Mouse (Mus musculus): Measurements from ENCODE around the gene Olfr749. TPM values are rescaled to one million over a fixed set of nuclear protein-coding genes. Genes with fewer than 3 reads are reported as not detected.

Olfr749 gene
- not detected in 2 replicates for total RNA-seq (2014; rRNA removed; ENCODE audit: low replicate concordance)
- polyA plus RNA-seq (2015; fragmentation: Nextera tagmentation; extraction: Ambion mirVana) = not detected in 2 replicates

DNA sequence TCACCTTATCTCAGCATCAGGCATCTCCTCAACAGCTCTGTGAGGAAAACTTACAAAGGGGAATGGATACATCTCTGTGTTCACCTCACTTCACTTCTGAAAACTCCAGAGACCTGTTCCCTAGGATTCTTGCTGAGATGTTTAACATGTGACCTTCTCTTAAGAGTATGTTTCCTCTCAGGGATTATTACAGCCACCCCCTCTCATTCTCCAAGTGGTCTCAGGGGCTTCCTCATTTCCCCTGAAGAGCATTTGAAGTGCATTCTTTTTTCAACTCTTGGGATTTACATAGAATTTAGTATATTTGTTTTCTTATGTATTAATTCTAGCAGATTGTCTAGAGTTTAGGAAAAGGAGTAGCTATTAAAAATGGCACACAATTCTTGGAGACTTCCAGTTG is at the start of gene Olfr749:
Gene Olfr749, minus strand, starts transcription at position 101 of the 400 bp plus-strand sequence.
- no peaks in the 10 kb centered on the region for H3K4me1 ChIP-seq (ENCODE audit: control insufficient read depth, insufficient read depth)
- H3K27me3 ChIP-seq (ENCODE audit: control insufficient read depth, insufficient read depth, low read length) = no peaks in the 10 kb centered on the region
- H3K27ac ChIP-seq (ENCODE audit: low read depth) = no peak within 1 kb of the TSS
- ATAC-seq (ENCODE audit: insufficient read depth, low read depth) = no peak
- no peak within 1 kb of the TSS for H3K4me2 ChIP-seq (ENCODE audit: low read depth, low read length)
- DNase-seq (ENCODE audit: low spot score) = no peak
- H3K36me3 ChIP-seq (replicated peaks; ENCODE audit: control insufficient read depth, insufficient read depth, low read length) = no peaks in the 10 kb centered on the region
- TF ChIP-seq EP300 (IDR thresholded peaks at IDR 0.05; ENCODE audit: low read depth) = no peak
- no peak for TF ChIP-seq CTCF (IDR thresholded peaks at IDR 0.05; ENCODE audit: low read depth)
- H3K4me3 ChIP-seq (ENCODE audit: low read depth, low read length) = no peak within 1 kb of the TSS
- H3K9ac ChIP-seq (replicated peaks; ENCODE audit: low read depth, low read length) = no peak within 1 kb of the TSS
- no peaks in the 10 kb centered on the region for H3K9me3 ChIP-seq (replicated peaks; ENCODE audit: control insufficient read depth, low read length)

DNA sequence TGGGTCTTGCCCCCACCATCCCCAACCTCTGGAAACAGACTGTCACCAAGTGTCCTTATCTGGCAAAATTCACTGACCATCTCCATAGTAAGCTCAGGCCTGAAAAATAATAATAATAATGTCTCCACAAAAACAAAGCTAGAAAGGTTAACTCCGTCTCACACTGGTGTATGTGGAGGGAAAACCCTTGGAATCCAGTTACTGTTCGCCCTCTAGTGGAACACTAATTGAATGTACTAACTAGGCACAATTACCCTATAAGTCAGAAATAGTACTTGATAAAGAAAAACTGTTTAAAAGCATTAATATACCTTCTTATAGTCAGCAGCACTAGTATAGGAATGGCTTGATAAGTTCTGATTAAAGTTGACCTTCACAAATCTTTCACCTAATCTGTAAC is 43.3 kb upstream of the Olfr749 start:
- TF ChIP-seq EP300 (IDR thresholded peaks at IDR 0.05; ENCODE audit: low read depth) = no peak
- TF ChIP-seq CTCF (IDR thresholded peaks at IDR 0.05; ENCODE audit: low read depth) = peak; percentile 48
- no peak overlapping the region for H3K9ac ChIP-seq (replicated peaks; ENCODE audit: low read depth, low read length)
- WGBS = 4% methylated on average over 2 of the region's 2 CpGs
- H3K4me1 ChIP-seq (ENCODE audit: control insufficient read depth, insufficient read depth) = peaks cover 6% of the 10 kb centered on the region
- no peak overlapping the region for H3K27ac ChIP-seq (ENCODE audit: low read depth)
- no peaks in the 10 kb centered on the region for H3K27me3 ChIP-seq (ENCODE audit: control insufficient read depth, insufficient read depth, low read length)
- H3K4me2 ChIP-seq (ENCODE audit: low read depth, low read length) = no peak overlapping the region
- no peak for ATAC-seq (ENCODE audit: insufficient read depth, low read depth)
- DNase-seq (ENCODE audit: low spot score) = peak; percentile 38
- H3K9me3 ChIP-seq (replicated peaks; ENCODE audit: control insufficient read depth, low read length) = no peaks in the 10 kb centered on the region
- no peaks in the 10 kb centered on the region for H3K36me3 ChIP-seq (replicated peaks; ENCODE audit: control insufficient read depth, insufficient read depth, low read length)
- no peak overlapping the region for H3K4me3 ChIP-seq (ENCODE audit: low read depth, low read length)

DNA sequence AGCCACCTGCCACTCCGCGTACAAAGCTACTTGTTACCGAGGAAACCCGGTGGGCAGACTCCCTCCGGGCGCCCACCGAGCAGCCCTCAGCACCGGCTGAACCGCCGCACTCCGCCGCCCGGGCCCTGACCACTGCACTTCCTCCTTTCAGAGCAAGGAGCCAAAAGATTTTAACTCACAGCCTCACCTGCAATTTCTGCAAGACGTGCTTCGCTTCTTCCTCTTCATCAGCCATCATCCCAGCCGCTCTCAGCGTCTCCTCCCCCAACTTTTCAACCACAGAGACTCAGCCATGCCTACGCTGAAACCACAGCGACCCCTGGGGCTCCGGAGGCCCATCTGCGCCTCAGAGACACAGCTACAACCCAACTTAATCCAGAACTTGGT is 40.4 kb upstream of the Olfr749 start, which contains the start of gene Ttc5:
Gene Ttc5, minus strand, starts transcription at position 269 of the 387 bp plus-strand sequence.
- DNase-seq (ENCODE audit: low spot score) (peak; percentile 72), ATAC-seq (ENCODE audit: insufficient read depth, low read depth) (peak; percentile 96)
- H3K9me3 ChIP-seq (replicated peaks; ENCODE audit: control insufficient read depth, low read length) = no peaks in the 10 kb centered on the region
- H3K27me3 ChIP-seq (ENCODE audit: control insufficient read depth, insufficient read depth, low read length) = no peaks in the 10 kb centered on the region
- H3K4me2 ChIP-seq (ENCODE audit: low read depth, low read length) = peak within 1 kb of the TSS; percentile 70
- H3K4me3 ChIP-seq (ENCODE audit: low read depth, low read length) = peak within 1 kb of the TSS; percentile 86
- peak within 1 kb of the TSS; percentile 67 for H3K27ac ChIP-seq (ENCODE audit: low read depth)
- H3K4me1 ChIP-seq (ENCODE audit: control insufficient read depth, insufficient read depth) = peaks cover 6% of the 10 kb centered on the region
- H3K36me3 ChIP-seq (replicated peaks; ENCODE audit: control insufficient read depth, insufficient read depth, low read length) = peaks cover 12% of the 10 kb centered on the region; the same call in 1 of the 2 replicates
- WGBS = under 1% methylated on average over 21 of the region's 21 CpGs
- H3K9ac ChIP-seq (replicated peaks; ENCODE audit: low read depth, low read length) = peak within 1 kb of the TSS; percentile 69
- no peak for TF ChIP-seq EP300 (IDR thresholded peaks at IDR 0.05; ENCODE audit: low read depth)
- peak; percentile 90 for TF ChIP-seq CTCF (IDR thresholded peaks at IDR 0.05; ENCODE audit: low read depth)

DNA sequence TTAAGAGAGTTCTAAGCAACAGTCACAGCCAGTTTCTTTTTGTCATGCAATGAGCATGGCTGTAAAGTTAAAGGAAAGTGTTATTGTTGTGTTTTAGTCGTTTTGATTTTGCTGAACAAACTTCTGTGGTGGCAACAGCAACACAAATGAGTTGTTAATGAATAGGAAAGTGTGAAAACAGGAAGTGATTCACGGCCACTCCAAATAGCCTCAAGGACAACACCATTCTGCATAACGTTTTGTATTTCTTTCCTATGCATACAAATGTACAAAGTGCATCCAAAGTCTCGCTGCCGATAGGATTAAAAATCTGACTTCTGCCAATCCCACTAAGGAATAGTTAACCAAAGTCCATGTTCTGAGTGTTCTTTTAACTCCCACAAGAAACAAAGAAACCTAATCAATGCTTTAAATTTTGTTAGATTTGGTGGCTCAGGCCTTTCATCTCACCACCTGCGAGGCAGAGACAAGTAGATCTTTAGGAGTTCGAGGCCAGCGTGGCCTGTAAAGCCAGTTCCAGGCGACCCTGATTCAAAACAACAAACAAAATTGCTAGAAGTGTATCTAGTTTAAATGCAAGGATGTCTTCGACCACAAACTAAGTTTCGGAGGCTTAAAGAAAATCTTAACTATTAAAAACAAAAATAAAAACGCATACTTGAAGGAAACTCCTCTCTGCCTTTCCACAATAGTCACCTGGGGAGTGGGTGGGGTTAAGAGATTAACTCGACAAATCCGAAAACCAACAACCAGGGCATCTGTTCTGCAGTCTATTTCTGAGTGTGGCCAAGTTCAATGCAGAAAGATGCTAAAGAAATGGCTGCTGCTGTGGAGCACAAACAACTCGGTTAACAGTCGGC is 39.7 kb upstream of the Olfr749 start:
- Histone ChIP-seq H3K4me1 (ENCODE audit: control insufficient read depth, insufficient read depth) (peaks cover 6% of the 10 kb centered on the region), H3K27ac (ENCODE audit: low read depth) (peak overlapping the region; percentile 67), H3K9me3 (replicated peaks; ENCODE audit: control insufficient read depth, low read length) (no peaks in the 10 kb centered on the region), H3K4me3 (ENCODE audit: low read depth, low read length) (peak overlapping the region; percentile 86), H3K4me2 (ENCODE audit: low read depth, low read length) (peak overlapping the region; percentile 70), H3K9ac (replicated peaks; ENCODE audit: low read depth, low read length) (peak overlapping the region; percentile 69), H3K27me3 (ENCODE audit: control insufficient read depth, insufficient read depth, low read length) (no peaks in the 10 kb centered on the region), H3K36me3 (replicated peaks; ENCODE audit: control insufficient read depth, insufficient read depth, low read length) (peaks cover 13% of the 10 kb centered on the region; the same call in 1 of the 2 replicates)
- TF ChIP-seq EP300 (IDR thresholded peaks at IDR 0.05; ENCODE audit: low read depth) (no peak), CTCF (IDR thresholded peaks at IDR 0.05; ENCODE audit: low read depth) (no peak)
- DNase-seq (ENCODE audit: low spot score) (peak; percentile 11), ATAC-seq (ENCODE audit: insufficient read depth, low read depth) (no peak)
- 19% methylated on average over 16 of the region's 16 CpGs for whole genome bisulfite sequencing

DNA sequence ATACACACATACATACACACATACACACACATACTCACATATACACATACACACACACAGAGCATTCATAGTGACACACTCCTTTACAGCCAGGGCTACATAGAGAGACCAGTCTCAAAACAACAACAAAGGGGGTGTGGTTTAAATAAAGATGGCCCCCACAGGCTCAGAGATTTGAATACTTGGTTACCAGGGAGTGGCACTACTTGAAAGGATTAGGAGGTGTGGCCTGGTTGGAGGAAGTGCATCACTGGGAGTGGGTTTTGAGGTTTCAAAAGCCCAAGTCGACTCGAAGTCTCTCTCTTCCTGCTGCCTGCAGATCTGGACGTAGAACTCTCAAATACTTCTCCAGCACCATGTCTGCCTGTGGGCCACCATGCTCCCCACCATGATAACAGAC is 37.3 kb upstream of the Olfr749 start:
- H3K36me3 ChIP-seq (replicated peaks; ENCODE audit: control insufficient read depth, insufficient read depth, low read length) = peaks cover 19% of the 10 kb centered on the region
- H3K27ac ChIP-seq (ENCODE audit: low read depth) = no peak overlapping the region
- ATAC-seq (ENCODE audit: insufficient read depth, low read depth) (no peak), DNase-seq (ENCODE audit: low spot score) (no peak)
- no peaks in the 10 kb centered on the region for H3K9me3 ChIP-seq (replicated peaks; ENCODE audit: control insufficient read depth, low read length)
- no peaks in the 10 kb centered on the region for H3K27me3 ChIP-seq (ENCODE audit: control insufficient read depth, insufficient read depth, low read length)
- H3K4me3 ChIP-seq (ENCODE audit: low read depth, low read length) = no peak overlapping the region
- no peak for TF ChIP-seq EP300 (IDR thresholded peaks at IDR 0.05; ENCODE audit: low read depth)
- TF ChIP-seq CTCF (IDR thresholded peaks at IDR 0.05; ENCODE audit: low read depth) = no peak
- no peak overlapping the region for H3K4me2 ChIP-seq (ENCODE audit: low read depth, low read length)
- peaks cover 6% of the 10 kb centered on the region for H3K4me1 ChIP-seq (ENCODE audit: control insufficient read depth, insufficient read depth)
- WGBS = 91% methylated on average over 3 of the region's 3 CpGs
- no peak overlapping the region for H3K9ac ChIP-seq (replicated peaks; ENCODE audit: low read depth, low read length)
